Mouse (Mus musculus) layer of hippocampus, adult 2 months (tissue): ENCODE measurements around the gene Nck1. TPM values are rescaled to one million over a fixed set of nuclear protein-coding genes. Genes with fewer than 3 reads are reported as not detected.

Source experiments
- DNase-seq, 2 experiments: peaks; one replicate each; pipeline ENCODE4 v3.0.0; 2022; ENCODE audit warnings: low spot score in 2 of 2
- H3K27ac ChIP-seq: fragments of 200-600 bp; 2 replicates; pipeline ENCODE4 v1.8.1; 2022
- H3K4me3 ChIP-seq: fragments of 200-600 bp; 2 replicates; pipeline ENCODE4 v1.8.1; 2022; ENCODE audit warnings: mild to moderate bottlenecking
- CTCF ChIP-seq: fragments of 200-600 bp; conservative IDR thresholded peaks from 2 replicates; pipeline ENCODE4 v1.8.1; 2022; ENCODE audit warnings: antibody characterized with exemption, mild to moderate bottlenecking, moderate library complexity
- total RNA-seq, 2 experiments: library from RNA; stranded (reverse); gene quantifications; 2 replicates each; pipeline ENCODE4 v1.2.3; 2021

Gene Nck1
- total RNA-seq, 2 experiments from 2014 or later, result 32.5 to 35.2 TPM

- peak overlapping the region; percentile 90 for H3K27ac ChIP-seq
- peak overlapping the region; percentile 38 for H3K4me3 ChIP-seq
- no peak for TF ChIP-seq CTCF
- peak; percentile 78 to 80 for DNase-seq
These were observed 84.3 kb downstream of the Nck1 start for GRCm38 (mm10) chr9:100461671-100462070.

- no peak for DNase-seq
- Histone ChIP-seq H3K4me3 (no peak overlapping the region), H3K27ac (no peak overlapping the region)
- no peak for TF ChIP-seq CTCF
These were observed 85.7 kb downstream of the Nck1 start for GRCm38 (mm10) chr9:100460203-100460602.

- Histone ChIP-seq H3K27ac (no peak overlapping the region), H3K4me3 (no peak overlapping the region)
- TF ChIP-seq CTCF, result no peak
- DNase-seq, result no peak
These were observed 87.8 kb downstream of the Nck1 start for GRCm38 (mm10) chr9:100457971-100458681.

GRCm38 (mm10) chr9:100454664-100454993 lies 91.3 kb downstream of the Nck1 start:
- TF ChIP-seq CTCF, result no peak
- DNase-seq, result no peak
- Histone ChIP-seq H3K4me3 (peak overlapping the region; percentile 58), H3K27ac (peak overlapping the region; percentile 29; the same call in 1 of the 2 replicates)

GRCm38 (mm10) chr9:100453944-100454663 lies 91.8 kb downstream of the Nck1 start:
- DNase-seq, result peak; percentile 74 to 85
- peak overlapping the region; percentile 29; the same call in 1 of the 2 replicates for H3K27ac ChIP-seq
- TF ChIP-seq CTCF, result peak; percentile 91
- peak overlapping the region; percentile 58 for H3K4me3 ChIP-seq

- Histone ChIP-seq H3K27ac (no peak overlapping the region), H3K4me3 (no peak overlapping the region)
- DNase-seq, result no peak
- TF ChIP-seq CTCF, result no peak
These were observed 93.5 kb downstream of the Nck1 start for GRCm38 (mm10) chr9:100452432-100452831.

- TF ChIP-seq CTCF, result peak; percentile 91
- H3K27ac ChIP-seq, result peak overlapping the region; percentile 44; the same call in 1 of the 2 replicates
- DNase-seq, result peak; percentile 31 to 84
- peak overlapping the region; percentile 57 for H3K4me3 ChIP-seq
These were observed 99.8 kb downstream of the Nck1 start for GRCm38 (mm10) chr9:100446059-100446686.

Other genes with a start within 250 kb of the Nck1 start
- gene Il20rb, start 59.3 kb downstream of the Nck1 start, total RNA-seq, result 1 to 10 TPM; 4.3 to 4.8 TPM
- 10 to 100 TPM; 17.2 to 18.6 TPM for gene Slc35g2, start 25.0 kb upstream of the Nck1 start, total RNA-seq
- gene Stag1, start 51.7 kb upstream of the Nck1 start, total RNA-seq, result 10 to 100 TPM; 67.6 to 69.7 TPM